Mouse (Mus musculus): ENCODE data around the gene Capn8. TPM values are rescaled to one million over a fixed set of nuclear protein-coding genes. Genes with fewer than 3 reads are reported as not detected.

The Capn8 gene
- total RNA-seq, 2 experiments from 2014 or later: 0.13 TPM; not detected in 1

- intact Hi-C loops (cut with DNase I): no loop called here
- peak; percentile 50 to 73 for DNase-seq (ENCODE audit: low spot score in 2 of 2)
These were observed 98.9 kb downstream of the Capn8 start for GRCm38 (mm10) chr1:182663671-182664070.

- no peak for DNase-seq (ENCODE audit: low spot score in 2 of 2)
- intact Hi-C loops (cut with DNase I): no loop called here
These were observed 100.0 kb downstream of the Capn8 start for GRCm38 (mm10) chr1:182664841-182665240.

GRCm38 (mm10) chr1:182667281-182667680 lies 102.5 kb downstream of the Capn8 start:
- no peak for DNase-seq (ENCODE audit: low spot score in 2 of 2)
- intact Hi-C loops (cut with DNase I): no loop called here

GRCm38 (mm10) chr1:182669741-182670140 lies 104.9 kb downstream of the Capn8 start:
- intact Hi-C loops (cut with DNase I): no loop called here
- no peak for DNase-seq (ENCODE audit: low spot score in 2 of 2)

GRCm38 (mm10) chr1:182670563-182671342 lies 105.9 kb downstream of the Capn8 start:
- no peak for DNase-seq (ENCODE audit: low spot score in 2 of 2)
- intact Hi-C loops (cut with DNase I): no loop called here

- DNase-seq (ENCODE audit: low spot score in 2 of 2): no peak
- intact Hi-C loops (cut with DNase I): no loop called here
These were observed 106.5 kb downstream of the Capn8 start for GRCm38 (mm10) chr1:182671343-182671624.

GRCm38 (mm10) chr1:182675346-182675745 lies 110.5 kb downstream of the Capn8 start:
- intact Hi-C loops (cut with DNase I): no loop called here

GRCm38 (mm10) chr1:182678151-182678550 lies 113.3 kb downstream of the Capn8 start:
- intact Hi-C loops (cut with DNase I): no loop called here
- DNase-seq (ENCODE audit: low spot score in 2 of 2): no peak

More at GRCm38 (mm10) chr1:182675346-182675745, 110.5 kb downstream of the Capn8 start:
- DNase-seq (ENCODE audit: low spot score in 2 of 2): no peak

- intact Hi-C loops (cut with DNase I): no loop called here
- DNase-seq (ENCODE audit: low spot score in 2 of 2): peak in 1 of 2 experiments; percentile 23
These were observed 114.4 kb downstream of the Capn8 start for GRCm38 (mm10) chr1:182679169-182679568.

GRCm38 (mm10) chr1:182679582-182679981 lies 114.8 kb downstream of the Capn8 start:
- DNase-seq (ENCODE audit: low spot score in 2 of 2): no peak
- intact Hi-C loops (cut with DNase I): no loop called here

Other genes starting within 250 kb of the Capn8 start
- gene Fbxo28, start 223.4 kb upstream of the Capn8 start, total RNA-seq (2021): 10 to 100 TPM; 46.9 to 47.5 TPM
- 10 to 100 TPM; 18.7 to 19.0 TPM for gene Trp53bp2, start 155.8 kb upstream of the Capn8 start, total RNA-seq (2021)
- gene Capn2, start 47.4 kb upstream of the Capn8 start, total RNA-seq (2021): 10 to 100 TPM; 55.6 to 59.4 TPM
- gene Ccdc185, start 184.2 kb downstream of the Capn8 start, total RNA-seq (2021): under 1 TPM; 0.18 to 0.21 TPM
- 100 to 1,000 TPM in 1 of 2 experiments, 10 to 100 TPM in 1; 99.5 to 102 TPM for gene Susd4, start 198.9 kb downstream of the Capn8 start, total RNA-seq (2021)